Mouse (Mus musculus) limb, embryonic 15.5 days (tissue): ENCODE measurements at regions not wholly inside any gene's neighbourhood (a gene's known extent, or its start where the extent isn't known, plus 50 kb on each side); places are given as distances from the start of the nearest gene placed in this dataset.

Experiments
- ATAC-seq: fragments of 200-750 bp; cut with Nextera tagmentation; 2 replicates; pipeline ENCODE4 v1.8.0; 2017; ENCODE audit warnings: low read depth, moderate TSS enrichment; ENCODE audit not compliant: insufficient number of reproducible peaks, low FRiP score, low TSS enrichment
- H3K27ac ChIP-seq: fragments of 300-500 bp; sonication (generic); 2 replicates; pipeline ENCODE4 v1.5.1; 2015; ENCODE audit warnings: moderate library complexity, mild to moderate bottlenecking, inconsistent platforms
- H3K27me3 ChIP-seq: fragments of 300-500 bp; sonication (generic); 2 replicates; pipeline ENCODE4 v1.6.1; 2015; ENCODE audit warnings: inconsistent platforms
- H3K36me3 ChIP-seq: fragments of 300-500 bp; sonication (generic); 2 replicates; pipeline ENCODE4 v1.6.1; 2015; ENCODE audit warnings: inconsistent platforms
- H3K4me1 ChIP-seq: fragments of 300-500 bp; sonication (generic); 2 replicates; pipeline ENCODE4 v1.6.1; 2015; ENCODE audit warnings: inconsistent platforms
- H3K4me2 ChIP-seq: fragments of 300-500 bp; sonication (generic); 2 replicates; pipeline ENCODE4 v1.6.1; 2015; ENCODE audit warnings: mild to moderate bottlenecking, inconsistent platforms
- H3K4me3 ChIP-seq: fragments of 300-500 bp; sonication (generic); 2 replicates; pipeline ENCODE4 v1.5.1; 2015; ENCODE audit warnings: mild to moderate bottlenecking, inconsistent platforms
- H3K9ac ChIP-seq: fragments of 300-500 bp; sonication (generic); 2 replicates; pipeline ENCODE4 v1.6.1; 2015; ENCODE audit warnings: inconsistent platforms
- H3K9me3 ChIP-seq: fragments of 300-500 bp; sonication (generic); 2 replicates; pipeline ENCODE4 v1.6.1; 2016; ENCODE audit warnings: inconsistent platforms
- WGBS: fragments of 180-500 bp; shearing (Covaris S2); methylation state at CpG from one replicate; pipeline ENCODE4 v1.1.7; 2015; 5-methylcytosine and 5-hydroxymethylcytosine counted together

GRCm38 (mm10) chr8:104028626-104029025 is 72.8 kb upstream of the Cdh5 start:
- H3K27me3 ChIP-seq = no peaks in the 10 kb centered on the region
- ATAC-seq = peak; percentile 78
- H3K27ac ChIP-seq = peak overlapping the region; percentile 71
- H3K4me1 ChIP-seq = peaks cover 20% of the 10 kb centered on the region
- no peak overlapping the region for H3K9ac ChIP-seq
- no peaks in the 10 kb centered on the region for H3K36me3 ChIP-seq
- 3% methylated on average over 22 of the region's 22 CpGs for WGBS
- H3K4me2 ChIP-seq = peak overlapping the region; percentile 37
- H3K4me3 ChIP-seq = peak overlapping the region; percentile 22
- H3K9me3 ChIP-seq = 0 out of 2 replicates have a peak, but pooled peaks cover 7% of the 10 kb centered on the region

- H3K9me3 ChIP-seq = 0 out of 2 replicates have a peak, but pooled peaks cover 7% of the 10 kb centered on the region
- H3K9ac ChIP-seq = no peak overlapping the region
- WGBS = 88% methylated on average over 2 of the region's 2 CpGs
- H3K27me3 ChIP-seq = no peaks in the 10 kb centered on the region
- H3K36me3 ChIP-seq = no peaks in the 10 kb centered on the region
- no peak for ATAC-seq
- H3K4me2 ChIP-seq = no peak overlapping the region
- peaks cover 14% of the 10 kb centered on the region for H3K4me1 ChIP-seq
- H3K27ac ChIP-seq = no peak overlapping the region
- no peak overlapping the region for H3K4me3 ChIP-seq
Observed at GRCm38 (mm10) chr8:104032179-104032578, 69.2 kb upstream of the Cdh5 start.

GRCm38 (mm10) chr8:104033148-104033547 is 68.3 kb upstream of the Cdh5 start:
- 52% methylated on average over 2 of the region's 2 CpGs for WGBS
- Histone ChIP-seq H3K4me1 (peaks cover 5% of the 10 kb centered on the region), H3K27ac (no peak overlapping the region), H3K9me3 (0 out of 2 replicates have a peak, but pooled peaks cover 7% of the 10 kb centered on the region), H3K4me2 (no peak overlapping the region), H3K4me3 (no peak overlapping the region), H3K9ac (no peak overlapping the region), H3K36me3 (no peaks in the 10 kb centered on the region), H3K27me3 (no peaks in the 10 kb centered on the region)
- ATAC-seq = no peak

- ATAC-seq = no peak
- Histone ChIP-seq H3K4me2 (no peak overlapping the region), H3K9ac (no peak overlapping the region), H3K27ac (no peak overlapping the region), H3K9me3 (0 out of 2 replicates have a peak, but pooled peaks cover 7% of the 10 kb centered on the region), H3K36me3 (no peaks in the 10 kb centered on the region), H3K4me1 (no peaks in the 10 kb centered on the region), H3K27me3 (no peaks in the 10 kb centered on the region), H3K4me3 (no peak overlapping the region)
- 68% methylated on average over 3 of the region's 3 CpGs for WGBS
Observed at GRCm38 (mm10) chr8:104034286-104034685, 67.1 kb upstream of the Cdh5 start.

GRCm38 (mm10) chr8:104036580-104037477 is 64.6 kb upstream of the Cdh5 start:
- Histone ChIP-seq H3K9me3 (no peaks in the 10 kb centered on the region), H3K4me3 (no peak overlapping the region), H3K27me3 (no peaks in the 10 kb centered on the region), H3K36me3 (no peaks in the 10 kb centered on the region), H3K4me1 (no peaks in the 10 kb centered on the region), H3K27ac (no peak overlapping the region), H3K4me2 (no peak overlapping the region), H3K9ac (no peak overlapping the region)
- no peak for ATAC-seq
- 80% methylated on average over 26 of the region's 26 CpGs for WGBS

- 75% methylated on average over 7 of the region's 7 CpGs for WGBS
- no peak overlapping the region for H3K4me2 ChIP-seq
- no peaks in the 10 kb centered on the region for H3K27me3 ChIP-seq
- H3K36me3 ChIP-seq = no peaks in the 10 kb centered on the region
- no peak overlapping the region for H3K9ac ChIP-seq
- no peak overlapping the region for H3K4me3 ChIP-seq
- no peaks in the 10 kb centered on the region for H3K9me3 ChIP-seq
- peaks cover 7% of the 10 kb centered on the region for H3K4me1 ChIP-seq
- no peak for ATAC-seq
- no peak overlapping the region for H3K27ac ChIP-seq
Observed at GRCm38 (mm10) chr8:104037611-104038010, 63.8 kb upstream of the Cdh5 start.

- Histone ChIP-seq H3K36me3 (no peaks in the 10 kb centered on the region), H3K27ac (no peak overlapping the region), H3K9me3 (no peaks in the 10 kb centered on the region), H3K27me3 (no peaks in the 10 kb centered on the region), H3K4me3 (no peak overlapping the region), H3K9ac (no peak overlapping the region), H3K4me2 (no peak overlapping the region), H3K4me1 (peaks cover 19% of the 10 kb centered on the region)
- no peak for ATAC-seq
- 83% methylated on average over 12 of the region's 12 CpGs for WGBS
Observed at GRCm38 (mm10) chr8:104039526-104039925, 61.9 kb upstream of the Cdh5 start.

GRCm38 (mm10) chr8:104041522-104041921 is 59.9 kb upstream of the Cdh5 start:
- no peaks in the 10 kb centered on the region for H3K36me3 ChIP-seq
- H3K4me1 ChIP-seq = peaks cover 19% of the 10 kb centered on the region
- H3K9me3 ChIP-seq = no peaks in the 10 kb centered on the region
- no peak overlapping the region for H3K4me3 ChIP-seq
- H3K9ac ChIP-seq = no peak overlapping the region
- no peak overlapping the region for H3K4me2 ChIP-seq
- no peak overlapping the region for H3K27ac ChIP-seq
- no peak for ATAC-seq
- no peaks in the 10 kb centered on the region for H3K27me3 ChIP-seq
- WGBS = 42% methylated on average over 5 of the region's 5 CpGs

- Histone ChIP-seq H3K27me3 (no peaks in the 10 kb centered on the region), H3K4me2 (no peak overlapping the region), H3K9ac (no peak overlapping the region), H3K27ac (no peak overlapping the region), H3K9me3 (no peaks in the 10 kb centered on the region), H3K4me1 (peaks cover 19% of the 10 kb centered on the region), H3K36me3 (no peaks in the 10 kb centered on the region), H3K4me3 (no peak overlapping the region)
- 20% methylated on average over 8 of the region's 8 CpGs for WGBS
- ATAC-seq = no peak
Observed at GRCm38 (mm10) chr8:104042434-104042833, 59.0 kb upstream of the Cdh5 start.

- Histone ChIP-seq H3K36me3 (no peaks in the 10 kb centered on the region), H3K4me3 (no peak overlapping the region), H3K4me2 (no peak overlapping the region), H3K27ac (no peak overlapping the region), H3K27me3 (no peaks in the 10 kb centered on the region), H3K4me1 (peaks cover 26% of the 10 kb centered on the region), H3K9ac (no peak overlapping the region), H3K9me3 (no peaks in the 10 kb centered on the region)
- ATAC-seq = no peak
- 59% methylated on average over 5 of the region's 5 CpGs for WGBS
Observed at GRCm38 (mm10) chr8:104048037-104048436, 53.4 kb upstream of the Cdh5 start.

- H3K9ac ChIP-seq = no peak overlapping the region
- H3K27ac ChIP-seq = no peak overlapping the region
- H3K9me3 ChIP-seq = no peaks in the 10 kb centered on the region
- ATAC-seq = no peak
- WGBS = 81% methylated on average over 6 of the region's 6 CpGs
- no peak overlapping the region for H3K4me2 ChIP-seq
- no peak overlapping the region for H3K4me3 ChIP-seq
- peaks cover 19% of the 10 kb centered on the region for H3K4me1 ChIP-seq
- H3K36me3 ChIP-seq = no peaks in the 10 kb centered on the region
- H3K27me3 ChIP-seq = no peaks in the 10 kb centered on the region
Observed at GRCm38 (mm10) chr8:104049181-104049580, 52.2 kb upstream of the Cdh5 start.

GRCm38 (mm10) chr8:104050694-104051539 is 50.5 kb upstream of the Cdh5 start:
- Histone ChIP-seq H3K4me1 (peaks cover 19% of the 10 kb centered on the region), H3K4me3 (no peak overlapping the region), H3K4me2 (peak overlapping the region; percentile 27), H3K36me3 (no peaks in the 10 kb centered on the region), H3K9ac (no peak overlapping the region), H3K9me3 (no peaks in the 10 kb centered on the region), H3K27ac (peak overlapping the region; percentile 76), H3K27me3 (no peaks in the 10 kb centered on the region)
- ATAC-seq = no peak
- WGBS = 24% methylated on average over 15 of the region's 15 CpGs
